ENCODE assay signal across 9 mouse cellular contexts in genomic region chr12:86687971-86688573, GRCm38 (mm10). TPM values are rescaled to one million over a fixed set of nuclear protein-coding genes. Genes with fewer than 3 reads are reported as not detected.
DNase-seq lines count a peak whose midpoint lies in the region; ATAC-seq and TF ChIP-seq lines count a peak whose summit lies in the region.
"Had no signal": no experiment of that assay in that cellular context is flagged by ENCODE, and none has a peak within 500 bp of the region (broad histone marks: within the 10 kb centered on the region; RNA-seq: fewer than 3 reads in every experiment).

No protein-coding gene starts in this region.

- WGBS in neural tube, embryonic 13.5 days = 75% methylated on average over 4 of the region's 4 CpGs
- WGBS in neural tube, embryonic 15.5 days = 87% methylated on average over 4 of the region's 4 CpGs
- WGBS in intestine, postnatal 0 days = 76% methylated on average over 4 of the region's 4 CpGs

- H3K4me3 ChIP-seq in neural tube, embryonic 13.5 days = no peak overlapping the region
- H3K4me3 ChIP-seq in neural tube, embryonic 15.5 days (replicated peaks) = no peak overlapping the region
- H3K4me3 ChIP-seq in intestine, postnatal 0 days (ENCODE audit: low read depth, low read length) = no peak overlapping the region

- H3K36me3 ChIP-seq in neural tube, embryonic 13.5 days = peaks cover 96% of the 10 kb centered on the region
- H3K36me3 ChIP-seq in neural tube, embryonic 15.5 days = peaks cover 57% of the 10 kb centered on the region
- no peaks in the 10 kb centered on the region for H3K36me3 ChIP-seq in intestine, postnatal 0 days (ENCODE audit: control insufficient read depth, insufficient read depth)

- peak; percentile 67 to 69 for DNase-seq in cerebellum, postnatal 10 days
- DNase-seq in cerebellum, adult 8-10 months = no peak
- peak; percentile 53 for DNase-seq in testis, postnatal 14 days (ENCODE audit: low spot score)
- no peak for DNase-seq in spleen, postnatal 10 days (ENCODE audit: low spot score in 2 of 2)
- no peak for DNase-seq in right cerebral cortex, adult 2 months (ENCODE audit: low spot score in 2 of 2)

- H3K4me2 ChIP-seq in neural tube, embryonic 13.5 days = no peak overlapping the region
- H3K4me2 ChIP-seq in neural tube, embryonic 15.5 days = no peak overlapping the region
- H3K4me2 ChIP-seq in intestine, postnatal 0 days (replicated peaks; ENCODE audit: low read depth) = no peak overlapping the region

- peaks cover 53% of the 10 kb centered on the region for H3K4me1 ChIP-seq in neural tube, embryonic 13.5 days (replicated peaks)
- H3K4me1 ChIP-seq in neural tube, embryonic 15.5 days = peaks cover 50% of the 10 kb centered on the region
- H3K4me1 ChIP-seq in intestine, postnatal 0 days (replicated peaks; ENCODE audit: control insufficient read depth, insufficient read depth, low read length) = no peaks in the 10 kb centered on the region

- H3K27me3 ChIP-seq in neural tube, embryonic 13.5 days = no peaks in the 10 kb centered on the region
- no peaks in the 10 kb centered on the region for H3K27me3 ChIP-seq in neural tube, embryonic 15.5 days (replicated peaks)
- H3K27me3 ChIP-seq in intestine, postnatal 0 days (replicated peaks; ENCODE audit: control insufficient read depth, insufficient read depth, low read length) = no peaks in the 10 kb centered on the region

- TF ChIP-seq CTCF in intestine, postnatal 0 days (IDR thresholded peaks at IDR 0.05; ENCODE audit: low read depth) = no peak

- H3K9me3 ChIP-seq in neural tube, embryonic 13.5 days = no peaks in the 10 kb centered on the region
- no peaks in the 10 kb centered on the region for H3K9me3 ChIP-seq in neural tube, embryonic 15.5 days (replicated peaks)
- H3K9me3 ChIP-seq in intestine, postnatal 0 days (ENCODE audit: control insufficient read depth) = no peaks in the 10 kb centered on the region

- H3K9ac ChIP-seq in neural tube, embryonic 13.5 days = no peak overlapping the region
- no peak overlapping the region for H3K9ac ChIP-seq in neural tube, embryonic 15.5 days (replicated peaks)
- no peak overlapping the region for H3K9ac ChIP-seq in intestine, postnatal 0 days (ENCODE audit: low read depth, low read length)

- no peak for ATAC-seq in neural tube, embryonic 13.5 days (ENCODE audit: low read depth)
- ATAC-seq in neural tube, embryonic 15.5 days (ENCODE audit: low FRiP score) = no peak
- 0 out of 2 replicates have a peak, but pooled peaks have one; percentile 19 for ATAC-seq in intestine, postnatal 0 days

- H3K27ac ChIP-seq in neural tube, embryonic 13.5 days (replicated peaks) = peak overlapping the region; percentile 28; the same call in 1 of the 2 replicates
- no peak overlapping the region for H3K27ac ChIP-seq in neural tube, embryonic 15.5 days (replicated peaks)
- H3K27ac ChIP-seq in intestine, postnatal 0 days (ENCODE audit: low read depth, low read length) = no peak overlapping the region

RNA-seq across cellular contexts. Expression of gene Vash1, which starts 9.6 kb away (rescaled TPM):
- polyA plus RNA-seq in neural tube, embryonic 13.5 days (2015; fragmentation: Nextera tagmentation; extraction: Ambion mirVana) = 30.6 and 34.0 TPM in 2 replicates
- polyA plus RNA-seq in neural tube, embryonic 15.5 days (2015; fragmentation: Nextera tagmentation; extraction: Ambion mirVana) = 25.7 and 28.2 TPM in 2 replicates
- polyA plus RNA-seq in intestine, postnatal 0 days (2015; fragmentation: Nextera tagmentation; extraction: Ambion mirVana) = 4.1 and 5.4 TPM in 2 replicates

RNA-seq across cellular contexts. Expression of gene Angel1, which starts 38.2 kb away (rescaled TPM):
- polyA plus RNA-seq in neural tube, embryonic 13.5 days (2015; fragmentation: Nextera tagmentation; extraction: Ambion mirVana) = 12.6 and 16.1 TPM in 2 replicates
- 11.2 and 11.7 TPM in 2 replicates for polyA plus RNA-seq in neural tube, embryonic 15.5 days (2015; fragmentation: Nextera tagmentation; extraction: Ambion mirVana)
- 1.6 and 2.2 TPM in 2 replicates for polyA plus RNA-seq in intestine, postnatal 0 days (2015; fragmentation: Nextera tagmentation; extraction: Ambion mirVana)

RNA-seq across cellular contexts. Expression of gene Lrrc74a, which starts 46.1 kb away (rescaled TPM):
- not detected in 2 replicates for polyA plus RNA-seq in neural tube, embryonic 13.5 days (2015; fragmentation: Nextera tagmentation; extraction: Ambion mirVana)
- polyA plus RNA-seq in neural tube, embryonic 15.5 days (2015; fragmentation: Nextera tagmentation; extraction: Ambion mirVana) = not detected in 2 replicates
- polyA plus RNA-seq in intestine, postnatal 0 days (2015; fragmentation: Nextera tagmentation; extraction: Ambion mirVana) = not detected in 2 replicates
- polyA plus RNA-seq: spleen, adult 2 months had no signal

Comparison
In these comparisons a context has a peak if more than half of its experiments do, and no peak if none do; other contexts are left out.
1. DNase-seq: peak in cerebellum, postnatal 10 days (2 of 2) and testis, postnatal 14 days (single experiment); none in cerebellum, adult 8-10 months (single experiment), spleen, postnatal 10 days (0 of 2) and right cerebral cortex, adult 2 months (0 of 2).